Mouse (Mus musculus): ENCODE measurements around the gene Gad2.
A peak's percentile ranks its signal among the peaks of the same experiment; 100 is the strongest.

Gad2 gene

DNA sequence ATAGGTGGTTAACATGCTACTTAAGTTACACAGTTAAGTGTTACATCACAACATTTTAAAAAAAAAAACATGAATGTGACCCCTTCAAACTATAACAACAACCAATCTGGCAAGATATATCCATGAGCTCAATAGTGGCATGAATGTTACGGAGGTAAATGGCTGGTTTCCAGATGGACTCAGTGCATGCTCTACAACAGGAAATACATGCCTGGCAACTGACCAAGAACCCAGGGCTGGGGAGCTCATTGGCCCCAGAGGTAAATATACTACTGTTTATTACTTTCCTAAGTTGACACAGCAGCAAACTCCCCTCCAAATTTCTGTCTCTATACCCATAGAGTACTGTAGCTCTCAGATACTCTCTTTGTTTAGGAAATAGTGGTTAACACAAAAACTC, 26.4 kb downstream of the Gad2 start:
- no peak for DNase-seq (ENCODE audit: low spot score)

DNA sequence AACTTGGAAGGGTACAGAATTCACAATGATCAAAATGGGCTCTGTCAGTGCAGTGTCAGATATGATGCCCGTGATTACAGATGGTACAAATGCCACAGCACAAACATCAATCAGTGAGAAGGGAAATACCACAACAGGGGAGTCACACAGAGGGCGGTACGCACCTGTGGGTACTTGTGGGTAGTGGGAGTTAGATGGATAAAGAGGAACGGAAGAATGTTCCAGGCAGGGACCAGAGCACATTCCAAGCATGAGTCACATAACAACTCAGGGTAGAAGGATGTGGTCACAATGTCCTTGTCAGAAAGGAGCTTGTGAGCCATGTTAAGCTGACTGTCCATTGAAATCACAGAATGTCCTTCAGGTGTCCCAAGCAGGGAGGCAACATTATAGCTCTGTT, 29.8 kb downstream of the Gad2 start:
- no peak for DNase-seq (ENCODE audit: low spot score)

DNA sequence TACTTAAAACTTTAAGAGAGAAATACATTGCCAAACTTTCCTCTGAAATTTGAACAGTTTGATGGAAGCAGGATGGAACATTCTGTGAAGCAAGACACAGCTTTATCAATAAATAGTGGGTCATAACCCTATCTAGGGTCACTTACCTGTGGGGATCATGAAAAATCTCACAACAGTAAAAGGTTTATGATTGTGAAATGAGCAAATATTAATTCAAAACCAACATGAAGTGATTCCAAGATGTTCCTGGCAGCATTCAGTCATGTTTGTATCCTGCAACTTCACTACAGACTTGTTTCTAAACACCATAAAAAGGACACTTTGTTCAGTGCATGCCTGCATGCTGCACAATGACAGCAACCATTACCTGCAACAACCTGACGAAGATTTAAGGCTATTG, 41.7 kb downstream of the Gad2 start:
- DNase-seq (ENCODE audit: low spot score): no peak

DNA sequence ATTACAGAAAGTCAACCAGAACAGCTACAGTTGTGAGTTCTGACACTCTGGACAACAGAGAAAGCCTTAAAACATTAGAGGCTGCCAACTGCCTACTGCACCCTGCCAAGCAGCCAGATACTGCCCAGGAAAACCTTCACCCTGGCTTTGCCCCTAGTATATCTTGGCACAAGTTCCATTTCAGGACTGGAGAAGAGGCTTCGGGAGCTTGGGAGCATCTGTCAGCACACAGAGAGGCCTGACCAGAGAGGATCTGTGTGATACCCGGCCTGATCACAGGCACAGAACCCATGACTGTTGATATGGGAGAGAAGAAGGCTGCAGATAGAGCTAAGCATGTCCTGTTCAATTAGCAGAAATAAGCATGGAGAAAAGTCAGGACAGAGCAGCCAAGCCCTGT, 48.4 kb downstream of the Gad2 start:
- no peak for DNase-seq (ENCODE audit: low spot score)

DNA sequence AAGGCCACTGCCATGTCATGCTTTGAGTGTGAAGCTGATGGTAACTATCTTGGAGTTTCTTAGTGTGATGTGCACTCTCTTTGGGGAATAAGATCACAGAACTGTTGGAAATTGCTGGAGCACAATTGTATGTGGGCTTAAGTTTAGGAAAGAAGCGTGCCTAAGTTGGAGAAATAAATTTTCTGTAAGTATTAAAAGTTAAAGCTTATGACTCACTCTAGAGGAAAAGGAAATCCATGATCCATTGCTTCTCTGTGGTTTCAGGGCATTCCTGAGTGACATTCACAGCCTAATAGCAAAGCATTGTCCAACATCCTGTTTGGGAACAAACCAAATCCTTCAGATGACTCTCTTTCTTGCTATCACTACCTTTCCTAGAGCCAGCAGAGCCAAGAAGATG, 49.3 kb downstream of the Gad2 start:
- no peak for DNase-seq (ENCODE audit: low spot score)

DNA sequence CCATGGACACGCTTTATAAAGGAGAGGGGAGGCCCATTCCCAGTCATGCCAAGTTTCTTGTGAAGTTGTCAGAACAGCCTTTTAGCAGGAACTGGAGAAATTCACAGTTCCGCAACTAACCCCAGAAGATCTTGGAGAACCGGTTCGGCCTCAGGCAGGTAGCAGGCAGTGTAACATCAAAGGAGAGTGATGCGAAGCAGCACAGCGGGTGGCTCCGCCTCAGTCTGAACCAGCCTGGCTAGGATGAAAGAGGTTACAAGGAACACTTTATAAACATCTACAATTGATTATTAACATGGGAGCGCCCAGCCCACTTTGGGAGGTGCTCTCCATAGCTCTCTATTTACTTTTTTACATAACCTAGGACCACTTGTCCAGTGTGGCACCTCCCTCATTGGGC, 55.1 kb downstream of the Gad2 start:
- DNase-seq (ENCODE audit: low spot score): no peak

DNA sequence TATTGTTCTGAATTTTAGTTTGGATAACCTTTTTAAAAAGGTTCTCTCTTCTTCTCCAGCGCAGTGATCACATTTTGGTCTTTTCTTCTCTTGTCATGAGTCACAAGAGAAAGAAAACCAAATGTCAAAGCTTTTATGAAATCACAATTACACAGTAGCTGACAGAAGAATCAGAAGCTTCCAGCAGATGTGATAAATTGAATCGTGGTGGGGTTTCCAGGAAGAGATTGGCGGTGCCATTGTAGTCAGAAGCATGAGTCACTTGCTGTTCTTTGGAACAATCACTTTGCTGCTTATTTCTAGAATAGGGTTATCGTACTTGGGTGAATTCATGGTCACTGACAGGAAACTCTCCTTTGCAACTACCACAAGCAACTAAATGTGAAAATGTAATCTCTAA, 57.9 kb downstream of the Gad2 start:
- DNase-seq (ENCODE audit: low spot score): no peak

DNA sequence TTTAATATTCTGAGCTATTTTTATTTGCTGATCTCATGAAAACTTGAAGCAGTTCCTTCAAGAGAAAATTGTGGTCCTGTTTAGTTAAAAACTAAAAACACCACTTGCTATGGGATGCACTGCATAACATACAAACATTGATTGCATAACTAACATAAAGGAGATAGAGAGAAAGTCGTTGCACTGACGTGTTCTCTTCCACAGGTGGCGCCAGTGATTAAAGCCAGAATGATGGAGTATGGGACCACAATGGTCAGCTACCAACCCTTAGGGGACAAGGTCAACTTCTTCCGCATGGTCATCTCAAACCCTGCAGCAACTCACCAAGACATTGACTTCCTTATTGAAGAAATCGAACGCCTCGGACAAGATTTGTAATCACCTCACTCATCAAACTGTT, 68.0 kb downstream of the Gad2 start:
- no peak for DNase-seq (ENCODE audit: low spot score)

DNA sequence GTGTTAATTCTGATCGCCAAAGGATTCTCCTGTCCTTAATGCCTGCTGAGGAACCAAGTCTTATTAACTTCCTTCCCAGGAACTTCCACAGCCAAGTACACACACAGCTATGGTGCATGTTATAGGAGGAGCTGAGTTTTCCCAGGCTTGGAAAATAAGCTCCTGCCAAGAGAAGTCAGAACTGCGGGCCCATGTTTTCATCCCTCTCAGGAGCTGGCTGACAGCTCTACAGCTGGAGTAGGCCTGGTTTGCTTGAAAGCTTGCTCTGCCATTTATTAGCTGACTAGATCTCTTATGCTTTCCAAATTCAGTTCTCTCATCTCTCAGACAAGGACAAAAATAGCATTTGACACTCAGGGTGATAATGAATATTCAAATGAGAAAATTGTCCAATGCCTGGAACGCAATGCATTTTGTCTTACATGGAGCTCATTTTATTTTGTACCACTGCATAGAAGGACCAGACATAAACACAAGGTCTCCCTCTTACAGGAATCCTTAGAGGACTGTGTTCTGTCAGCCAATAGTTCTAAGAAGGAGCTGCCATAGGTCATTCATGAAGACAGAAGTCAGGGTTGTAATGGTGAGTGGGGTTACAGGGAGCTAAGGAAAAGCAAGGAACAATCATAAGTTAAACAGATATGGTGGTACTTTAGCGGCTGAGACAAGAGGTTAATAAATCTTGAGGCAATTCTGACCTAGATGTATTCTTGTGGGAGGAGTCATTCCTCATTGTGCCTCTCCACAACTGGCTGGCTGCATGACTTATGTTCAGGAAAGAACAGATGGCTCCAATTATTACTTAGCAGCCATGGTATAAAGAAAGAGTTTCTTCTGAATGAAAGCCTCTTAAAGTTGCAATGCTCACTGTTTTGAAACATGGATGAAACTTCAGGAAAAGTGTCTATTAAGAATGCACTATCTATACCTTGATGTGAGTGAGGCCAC, 83.0 kb downstream of the Gad2 start:
- no peak for DNase-seq (ENCODE audit: low spot score)

DNA sequence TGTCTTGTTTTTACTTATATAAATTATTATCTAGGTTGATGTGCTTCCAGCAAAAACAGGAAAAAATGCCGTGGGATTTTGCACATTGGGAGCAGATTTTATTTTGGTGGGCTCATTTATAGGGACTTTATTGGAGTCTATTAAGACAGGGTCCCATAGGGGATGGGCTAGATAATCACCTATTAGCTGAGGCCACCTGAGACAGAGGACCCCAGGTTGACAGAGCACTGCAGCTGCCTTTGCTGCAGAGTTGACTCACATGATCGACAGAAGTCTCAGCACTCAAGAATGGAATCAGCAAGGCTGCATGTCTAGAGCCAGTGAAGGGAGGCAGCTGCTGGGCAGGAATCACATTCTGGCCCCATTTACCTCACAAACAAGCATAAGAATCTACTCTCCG, 84.2 kb downstream of the Gad2 start:
- no peak for DNase-seq (ENCODE audit: low spot score)

DNA sequence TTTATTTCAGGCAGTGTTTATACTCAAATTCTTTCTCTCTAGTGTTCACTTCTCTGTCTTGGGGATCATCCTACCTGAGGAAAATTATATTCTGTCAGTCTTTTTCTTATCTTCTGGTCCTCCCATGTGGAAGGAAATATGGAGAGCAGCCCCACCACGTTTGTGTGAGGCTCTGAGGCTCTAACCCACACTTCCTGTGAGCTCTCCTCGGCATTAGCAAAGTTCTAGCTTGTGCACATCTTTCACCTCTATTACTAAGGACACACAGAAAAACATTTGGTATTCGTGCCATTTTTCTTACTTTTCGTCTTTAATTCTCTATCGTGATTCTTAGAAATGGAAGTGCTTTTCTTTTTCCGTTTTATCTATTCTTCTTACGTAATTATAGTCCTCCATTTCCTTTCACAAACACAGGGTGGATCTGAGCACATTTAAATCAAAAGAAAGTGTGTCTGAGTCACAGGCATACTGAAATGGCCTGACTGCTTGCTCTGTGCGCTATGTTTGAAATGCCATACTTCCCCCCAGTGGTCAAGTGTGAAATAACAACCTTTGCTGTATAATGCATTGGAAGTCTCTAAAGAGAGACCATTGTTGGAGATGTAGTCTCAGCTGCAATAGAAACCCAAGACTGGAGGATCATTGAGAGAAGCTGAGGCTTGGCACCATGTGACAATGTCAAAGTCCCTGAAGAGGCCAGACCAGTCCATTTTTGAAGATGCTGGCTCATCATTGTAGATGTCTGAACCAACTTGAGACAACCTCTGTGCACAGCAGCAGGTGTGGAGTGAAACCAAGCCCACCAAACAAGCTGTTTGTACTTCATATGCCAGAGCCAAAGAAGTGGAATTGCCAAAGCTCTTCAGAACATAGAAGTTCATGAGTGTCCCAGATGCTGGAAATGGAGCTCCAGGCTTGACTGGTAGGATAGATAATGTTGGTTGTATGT, 99.8 kb downstream of the Gad2 start:
- DNase-seq (ENCODE audit: low spot score): peak; percentile 56

DNA sequence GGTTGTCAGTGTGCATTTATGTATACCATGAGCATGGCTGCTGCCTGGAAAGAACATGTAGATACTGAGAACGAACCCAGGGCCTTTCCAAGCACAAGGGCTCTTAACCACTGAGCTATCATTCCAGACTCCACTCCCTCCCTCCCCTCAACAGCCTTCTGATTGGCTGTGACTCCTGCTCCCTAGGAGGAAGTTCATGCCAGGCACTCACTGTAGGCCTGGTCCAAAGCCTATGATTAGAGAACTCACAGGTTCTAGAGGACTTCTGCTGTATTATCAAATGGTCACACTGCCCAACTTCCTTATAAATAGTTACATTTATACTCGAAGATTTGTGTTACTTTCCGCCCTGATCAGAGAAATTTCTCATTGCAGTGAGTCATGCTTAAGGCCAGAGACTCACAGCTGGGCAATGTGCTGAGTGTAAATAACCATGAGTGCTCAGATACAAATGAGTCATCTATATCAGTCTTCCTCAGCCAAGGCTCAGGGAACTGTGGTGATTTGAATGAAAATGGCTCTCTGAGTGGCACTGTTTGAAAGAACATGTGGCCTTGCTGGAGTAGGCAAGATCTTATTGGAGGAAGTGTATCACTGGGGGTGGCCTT, 102.0 kb downstream of the Gad2 start:
- DNase-seq (ENCODE audit: low spot score): no peak

DNA sequence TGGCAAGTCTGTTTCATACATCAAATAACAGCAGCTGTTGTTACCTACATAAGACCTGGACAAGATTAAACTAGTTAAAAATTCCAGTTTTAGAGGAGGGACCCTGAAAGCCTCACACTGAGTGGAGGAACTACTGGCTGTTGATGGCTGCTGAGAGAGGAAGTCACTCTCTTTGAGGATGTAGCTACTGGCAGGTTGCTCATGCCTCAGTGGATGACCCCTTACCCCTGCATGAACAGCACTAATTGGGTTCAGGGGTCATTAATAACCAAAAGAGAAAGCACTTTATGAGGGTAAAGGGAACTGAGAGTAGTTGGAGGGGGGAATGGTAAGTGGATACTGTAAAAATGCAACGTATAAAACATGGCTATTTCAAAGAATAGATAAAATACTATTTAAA, 105.1 kb downstream of the Gad2 start:
- DNase-seq (ENCODE audit: low spot score): no peak

DNA sequence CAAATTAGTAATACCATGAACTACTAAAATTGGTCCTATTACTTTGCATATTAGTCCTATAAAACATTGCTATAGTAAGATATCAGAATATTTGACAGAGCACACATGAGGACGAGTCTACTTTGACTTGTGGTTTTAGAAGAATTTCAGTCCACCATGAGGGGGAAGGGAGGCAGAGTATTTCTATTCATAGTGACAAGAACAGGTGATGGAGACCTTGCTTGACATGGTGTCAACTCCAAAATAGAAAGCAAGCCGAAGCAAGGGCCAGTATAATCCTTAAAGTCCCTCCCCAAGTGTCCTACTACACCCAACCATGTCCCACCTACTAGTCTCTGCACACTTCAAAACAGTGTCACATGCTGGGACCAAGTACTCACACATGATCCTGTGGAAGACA, 114.1 kb downstream of the Gad2 start:
- DNase-seq (ENCODE audit: low spot score): no peak

DNA sequence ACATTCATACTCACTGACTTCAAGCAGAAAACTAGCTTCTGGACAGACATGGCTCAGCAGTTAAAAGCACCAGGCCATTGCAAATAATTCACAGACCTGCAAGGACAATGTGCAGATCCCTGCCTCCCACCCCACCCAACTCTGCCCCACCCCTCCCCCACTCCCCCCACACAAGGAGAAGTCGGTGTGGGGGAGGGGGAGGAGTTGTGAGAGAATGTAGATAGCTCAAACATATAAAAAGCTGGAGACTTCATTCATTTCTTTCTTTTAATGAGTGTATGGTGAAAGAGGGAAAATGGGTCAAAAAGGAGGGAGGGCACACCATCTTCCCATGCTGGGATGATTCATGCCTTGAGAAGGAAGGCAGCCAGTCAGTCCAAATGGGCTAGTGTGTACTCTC, 117.4 kb downstream of the Gad2 start:
- no peak for DNase-seq (ENCODE audit: low spot score)

DNA sequence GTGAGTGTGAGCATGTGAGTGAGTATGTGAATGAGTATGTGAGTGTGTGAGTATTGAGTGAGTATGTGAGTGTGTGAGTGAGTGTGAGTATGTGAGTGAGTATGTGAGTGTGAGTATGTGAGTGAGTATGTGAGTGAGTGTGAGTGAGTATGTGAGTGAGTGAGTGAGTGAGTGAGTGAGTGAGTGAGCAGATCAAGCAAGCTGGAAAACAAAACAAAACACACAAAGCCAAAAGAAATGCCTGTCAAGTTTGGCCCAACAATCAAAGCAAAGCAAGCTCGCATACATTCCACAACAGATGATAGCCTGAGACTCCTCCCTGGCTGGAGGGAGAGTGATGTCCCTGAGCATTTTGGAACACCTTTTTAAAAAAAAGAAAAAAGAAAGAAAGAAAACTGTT, 118.4 kb downstream of the Gad2 start:
- no peak for DNase-seq (ENCODE audit: low spot score)

DNA sequence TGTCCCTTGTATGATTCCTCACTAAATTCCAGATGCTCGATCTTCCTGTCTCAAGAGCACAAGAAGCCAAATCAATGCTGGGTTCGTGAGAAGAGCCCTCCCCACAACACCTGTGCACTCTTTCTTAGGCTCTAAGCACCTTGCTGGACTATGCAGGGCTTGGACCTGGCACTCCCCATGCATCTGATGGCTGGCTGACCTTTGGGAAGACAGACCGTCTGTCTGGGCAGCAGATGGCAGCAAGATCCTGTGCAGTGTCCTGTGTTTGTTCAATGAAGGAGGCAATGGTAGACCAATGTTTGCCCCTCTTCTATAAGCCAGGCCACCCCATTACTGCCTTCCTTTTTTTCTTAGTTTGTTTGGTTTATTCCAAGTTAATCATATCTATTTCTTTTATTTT, 119.2 kb downstream of the Gad2 start:
- no peak for DNase-seq (ENCODE audit: low spot score)

All from ovary, postnatal 14 days (tissue).